Mouse (Mus musculus) heart, postnatal 0 days (tissue): ENCODE measurements at regions not wholly inside any gene's neighbourhood (a gene's known extent, or its start where the extent isn't known, plus 50 kb on each side); places are given as distances from the start of the nearest gene placed in this dataset.

Experiments used
- CTCF ChIP-seq: IDR thresholded peaks from 2 replicates; pipeline ENCODE4 v1.5.1; 2016; ENCODE audit warnings: antibody characterized with exemption, control low read depth, low read depth
- EP300 ChIP-seq: IDR thresholded peaks from 2 replicates; pipeline ENCODE4 v1.6.1; 2016; ENCODE audit warnings: antibody characterized with exemption, low read depth

DNA sequence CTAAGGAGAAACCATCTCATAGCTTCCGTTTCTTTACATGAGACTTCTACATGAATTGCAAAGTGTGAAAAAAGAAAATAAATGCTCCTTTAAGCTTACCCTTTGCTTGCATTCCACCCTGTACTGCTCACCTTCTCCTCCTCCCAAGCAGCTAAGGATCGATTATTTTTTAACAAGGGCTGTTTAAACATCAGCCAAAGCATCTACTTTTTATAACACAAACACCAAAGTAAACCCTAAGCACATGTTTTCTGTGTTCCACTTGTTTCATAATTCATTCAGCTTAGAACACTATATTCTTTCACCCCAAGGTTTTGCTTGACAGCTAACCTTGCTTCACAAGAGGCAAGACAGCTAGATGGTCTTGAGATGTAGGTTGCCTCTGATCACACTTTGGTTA, 129.4 kb upstream of the Tas2r134 start:
- TF ChIP-seq CTCF (no peak), EP300 (no peak)
